Comparison of ENCODE assay signal across 27 mouse cellular contexts in the genomic region with DNA sequence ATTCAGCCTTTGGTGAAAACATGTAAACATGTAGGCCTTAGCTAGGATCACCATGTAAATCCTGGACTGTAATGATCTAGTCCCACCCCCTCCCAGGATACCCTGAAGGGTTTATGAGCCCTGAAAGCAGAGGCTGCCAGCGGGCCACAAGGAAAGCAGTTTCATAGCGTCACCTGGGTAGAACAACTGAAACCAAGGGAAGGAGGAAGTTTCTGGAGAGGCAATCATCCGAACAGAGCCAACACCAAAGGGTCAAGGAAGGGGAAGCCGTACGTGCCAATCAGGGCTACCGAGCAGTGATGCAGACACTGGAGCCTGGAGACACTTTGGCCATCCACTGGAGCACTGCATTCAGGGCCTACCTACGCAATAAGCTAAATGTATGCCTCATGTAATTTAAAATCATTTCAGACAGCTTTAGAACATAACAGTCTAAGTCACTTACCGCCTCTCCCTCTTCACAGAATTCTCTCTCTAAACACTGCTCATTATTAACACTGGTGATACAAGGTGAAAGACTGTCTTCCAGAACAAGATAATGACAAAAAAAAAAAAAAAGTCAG.
DNase-seq lines count a peak whose midpoint lies in the region; ATAC-seq lines count a peak whose summit lies in the region.
"Had no signal": no experiment of that assay in that cellular context is flagged by ENCODE, and none has a peak within 500 bp of the region (broad histone marks: within the 10 kb centered on the region; RNA-seq: fewer than 3 reads in every experiment).

No protein-coding gene starts in this region.

- no peak overlapping the region for H3K9ac ChIP-seq in kidney, embryonic 16.5 days (replicated peaks; ENCODE audit: low read length)
- H3K9ac ChIP-seq: heart, embryonic 15.5 days; liver, embryonic 12.5 days; liver, postnatal 0 days; midbrain, embryonic 15.5 days; neural tube, embryonic 12.5 days had no signal

- H3K27me3 ChIP-seq in kidney, embryonic 16.5 days (ENCODE audit: insufficient read depth, low read length): no peaks in the 10 kb centered on the region
- H3K27me3 ChIP-seq: CH12.LX; heart, embryonic 15.5 days; liver, embryonic 12.5 days; midbrain, embryonic 15.5 days; neural tube, embryonic 12.5 days had no signal

- H3K4me2 ChIP-seq in kidney, embryonic 16.5 days (replicated peaks; ENCODE audit: low read depth, low read length): no peak overlapping the region
- H3K4me2 ChIP-seq: heart, embryonic 15.5 days; liver, embryonic 12.5 days; midbrain, embryonic 15.5 days; neural tube, embryonic 12.5 days had no signal

- H3K4me3 ChIP-seq in kidney, embryonic 16.5 days (ENCODE audit: low read length): no peak overlapping the region
- H3K4me3 ChIP-seq: erythroblast, embryonic 14.5 days; heart, embryonic 15.5 days; liver, embryonic 12.5 days; midbrain, embryonic 10.5 days; midbrain, embryonic 15.5 days; neural tube, embryonic 12.5 days had no signal

- DNase-seq in frontal cortex, postnatal 25 days (ENCODE audit: low spot score in 2 of 2): no peak
- no peak for DNase-seq in kidney, adult 18-20 months
- no peak for DNase-seq in layer of hippocampus, postnatal 25 days (ENCODE audit: extremely low spot score in 1 of 2, low spot score in 1 of 2)
- no peak for DNase-seq in cerebellum, adult 11 months
- DNase-seq: adrenal gland, adult 8-10 months; cerebellum, adult 11-12 months; cerebellum, adult 9-11 months; gastrocnemius, postnatal 10 days; left cerebral cortex, postnatal 4 days; liver, postnatal 0 days; lung, postnatal 4 days; thymus, postnatal 4 days had no signal

- H3K27ac ChIP-seq in kidney, embryonic 16.5 days (ENCODE audit: low read length): peak overlapping the region; percentile 52
- H3K27ac ChIP-seq: heart, embryonic 15.5 days; liver, embryonic 12.5 days; midbrain, embryonic 10.5 days; midbrain, embryonic 15.5 days; neural tube, embryonic 12.5 days had no signal

- no peaks in the 10 kb centered on the region for H3K9me3 ChIP-seq in kidney, embryonic 16.5 days (ENCODE audit: low read length)
- H3K9me3 ChIP-seq: heart, embryonic 15.5 days; liver, embryonic 12.5 days; midbrain, embryonic 10.5 days; midbrain, embryonic 15.5 days; neural tube, embryonic 12.5 days had no signal

- H3K36me3 ChIP-seq in kidney, embryonic 16.5 days (ENCODE audit: insufficient read depth, low read length): no peaks in the 10 kb centered on the region
- H3K36me3 ChIP-seq: heart, embryonic 15.5 days; liver, embryonic 12.5 days; midbrain, embryonic 10.5 days; midbrain, embryonic 15.5 days; neural tube, embryonic 12.5 days had no signal

- peak; percentile 68 for ATAC-seq in frontal cortex, adult (ENCODE audit: low TSS enrichment)
- peak; percentile 73 for ATAC-seq in kidney, embryonic 16.5 days (ENCODE audit: low FRiP score, low TSS enrichment)
- ATAC-seq in granulocyte monocyte progenitor cell, adult 5-6 weeks (replicated peaks; ENCODE audit: poor library complexity, severe bottlenecking): peak; percentile 52
- ATAC-seq in monocyte, adult 5-6 weeks (replicated peaks; ENCODE audit: insufficient number of reproducible peaks, low FRiP score, low TSS enrichment, poor library complexity, severe bottlenecking): peak; percentile 59
- ATAC-seq: activated CD4-positive, CD25-positive, alpha-beta regulatory T cell, adult 4 months; forebrain, embryonic 16.5 days; hindbrain, embryonic 16.5 days; intestine, embryonic 16.5 days; liver, embryonic 12.5 days; liver, postnatal 0 days; midbrain, embryonic 15.5 days had no signal

- peaks cover 29% of the 10 kb centered on the region for H3K4me1 ChIP-seq in kidney, embryonic 16.5 days (ENCODE audit: insufficient read depth, low read length)
- H3K4me1 ChIP-seq: midbrain, embryonic 15.5 days; neural tube, embryonic 12.5 days had no signal

- 47% methylated on average over 8 of the region's 8 CpGs for WGBS in kidney, embryonic 16.5 days
